Mouse (Mus musculus) subcutaneous adipose tissue, adult 2 months (tissue): ENCODE results near the gene Gpr87. TPM values are rescaled to one million over a fixed set of nuclear protein-coding genes. Genes with fewer than 3 reads are reported as not detected.

Experiments used
- polyA plus RNA-seq: library from polyadenylated mRNA; depleted of rRNA; stranded (reverse); fragments of >200 nt; gene quantifications from 2 replicates; pipeline ENCODE4 v1.2.3, GENCODE M21; 2012; ENCODE audit warnings: low replicate concordance; rRNA removed

Gpr87 gene
- polyA plus RNA-seq: not detected in 2 replicates

GRCm38 (mm10) chr3:59194938-59195337 lies at the start of gene Gpr87:
Gene Gpr87, minus strand, starts transcription at chr3:59195104.

GRCm38 (mm10) chr3:59210727-59211126 lies 15.8 kb upstream of the Gpr87 start, which contains the start of gene P2ry13:
Gene P2ry13, minus strand, starts transcription at chr3:59210882.

GRCm38 (mm10) chr3:59153424-59153823 lies 41.5 kb downstream of the Gpr87 start, which contains the start of gene P2ry14:
Gene P2ry14, minus strand, starts transcription at chr3:59153618.

Other genes starting within 250 kb of the Gpr87 start
- gene Med12l, start 189.3 kb downstream of the Gpr87 start, polyA plus RNA-seq: 3.0 and 3.2 TPM in 2 replicates
- 0.21 and 1.0 TPM in 2 replicates for gene Gpr171, start 93.3 kb downstream of the Gpr87 start, polyA plus RNA-seq
- gene P2ry14, start 41.5 kb downstream of the Gpr87 start, polyA plus RNA-seq: 3.1 and 99.7 TPM in 2 replicates
- gene P2ry13, start 15.8 kb upstream of the Gpr87 start, polyA plus RNA-seq: 1.1 and 3.8 TPM in 2 replicates
- gene P2ry12, start 67.8 kb upstream of the Gpr87 start, polyA plus RNA-seq: 4.2 and 7.3 TPM in 2 replicates
- gene Igsf10, start 149.3 kb upstream of the Gpr87 start, polyA plus RNA-seq: 2.9 and 17.7 TPM in 2 replicates